Mouse (Mus musculus) heart, postnatal 0 days (tissue): ENCODE results near the gene Prkd1.

ENCODE experiments used
- CTCF ChIP-seq: IDR thresholded peaks from 2 replicates; pipeline ENCODE4 v1.5.1; 2016; ENCODE audit warnings: antibody characterized with exemption, control low read depth, low read depth
- EP300 ChIP-seq: IDR thresholded peaks from 2 replicates; pipeline ENCODE4 v1.6.1; 2016; ENCODE audit warnings: antibody characterized with exemption, low read depth

DNA sequence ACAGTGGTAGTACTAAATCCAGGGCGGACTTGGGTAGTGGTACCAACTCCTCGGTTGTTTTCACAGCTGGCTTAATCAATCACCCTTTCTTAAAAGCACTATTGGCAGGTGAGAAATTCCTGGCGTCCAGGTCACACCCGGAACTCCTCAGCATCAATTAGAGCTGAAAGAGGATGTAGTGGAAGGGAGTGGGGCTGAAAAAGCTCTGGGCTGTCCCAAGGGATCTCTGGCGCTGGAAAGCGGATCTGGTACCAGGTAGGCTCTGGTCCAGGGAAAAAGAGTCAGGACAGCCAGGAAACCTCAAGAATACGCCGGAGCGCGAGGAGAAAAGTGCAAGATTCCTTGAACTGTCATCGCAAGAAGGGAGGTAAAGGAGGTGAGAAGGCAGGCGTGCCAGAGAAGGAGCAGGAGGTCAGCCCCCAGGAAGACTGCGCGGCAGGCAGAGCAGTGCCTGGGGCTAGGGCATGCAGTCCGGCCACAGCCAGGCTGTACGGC lies 675 bp downstream of the Prkd1 start:
- no peak for TF ChIP-seq CTCF
- TF ChIP-seq EP300 = no peak
